ENCODE assay signal across 9 mouse cellular contexts in genomic region chr1:80213826-80214225, GRCm38 (mm10). TPM values are rescaled to one million over a fixed set of nuclear protein-coding genes. Genes with fewer than 3 reads are reported as not detected.
DNase-seq lines count a peak whose midpoint lies in the region; ATAC-seq and TF ChIP-seq lines count a peak whose summit lies in the region.
"Had no signal": no experiment of that assay in that cellular context is flagged by ENCODE, and none has a peak within 500 bp of the region (broad histone marks: within the 10 kb centered on the region; RNA-seq: fewer than 3 reads in every experiment).

No protein-coding gene starts in this region.

- peak; percentile 10 for DNase-seq in adrenal gland, postnatal 10 days
- no peak for DNase-seq in adrenal gland, adult 8-10 months
- DNase-seq in 416B (ENCODE audit: low read depth) = peak; percentile 89
- peak; percentile 56 for DNase-seq in lung, embryonic 14.5 days
- no peak for DNase-seq in cerebellum, postnatal 10 days
- no peak for DNase-seq in urinary bladder, postnatal 10 days (ENCODE audit: low spot score)
- no peak for DNase-seq in gastrocnemius, adult 8-10 months (ENCODE audit: low spot score in 2 of 2)
- DNase-seq: adrenal gland, postnatal 25 days had no signal

- 0 out of 2 replicates have a peak overlapping the region, but pooled peaks have one; percentile 25 for H3K4me2 ChIP-seq in heart, embryonic 14.5 days (ENCODE audit: low read length)
- peak overlapping the region; percentile 40 for H3K4me2 ChIP-seq in lung, embryonic 14.5 days

- H3K27me3 ChIP-seq in heart, embryonic 14.5 days (ENCODE audit: control insufficient read depth, insufficient read depth, low read length) = no peaks in the 10 kb centered on the region
- H3K27me3 ChIP-seq in lung, embryonic 14.5 days (ENCODE audit: insufficient read depth, low read length) = no peaks in the 10 kb centered on the region

- no peaks in the 10 kb centered on the region for H3K36me3 ChIP-seq in heart, embryonic 14.5 days (ENCODE audit: control insufficient read depth, insufficient read depth, low read length)
- no peaks in the 10 kb centered on the region for H3K36me3 ChIP-seq in lung, embryonic 14.5 days (ENCODE audit: insufficient read depth)

- 0 out of 4 replicates have a peak, but pooled peaks cover 0 to 6% of the 10 kb centered on the region in 2 experiments for H3K4me1 ChIP-seq in heart, embryonic 14.5 days (ENCODE audit: control insufficient read depth in 2 of 2, insufficient read depth in 2 of 2, low read length in 2 of 2)
- no peaks in the 10 kb centered on the region for H3K4me1 ChIP-seq in lung, embryonic 14.5 days (ENCODE audit: insufficient read depth)

- peak overlapping the region in 1 of 2 experiments; percentile 8; a peak in 1 of 4 replicates for H3K4me3 ChIP-seq in heart, embryonic 14.5 days (ENCODE audit: control insufficient read depth in 1 of 2, insufficient read depth in 1 of 2, low read depth in 1 of 2, low read length in 2 of 2)
- peak overlapping the region; percentile 19 for H3K4me3 ChIP-seq in lung, embryonic 14.5 days (ENCODE audit: low read depth, low read length)

- H3K9ac ChIP-seq in heart, embryonic 14.5 days (ENCODE audit: low read length) = no peak overlapping the region
- no peak overlapping the region; the same call in 1 of the 2 replicates for H3K9ac ChIP-seq in lung, embryonic 14.5 days

- H3K27ac ChIP-seq in heart, embryonic 14.5 days (replicated peaks in 1 of 2; ENCODE audit: control insufficient read depth in 1 of 2, insufficient read depth in 1 of 2, low read depth in 2 of 2, low read length in 2 of 2) = no peak overlapping the region
- peak overlapping the region; percentile 50; the same call in 1 of the 2 replicates for H3K27ac ChIP-seq in lung, embryonic 14.5 days (ENCODE audit: low read depth)

- 60% methylated on average over 9 of the region's 9 CpGs for WGBS in heart, embryonic 14.5 days
- WGBS in lung, embryonic 14.5 days = 64% methylated on average over 9 of the region's 9 CpGs

- H3K9me3 ChIP-seq in heart, embryonic 14.5 days (ENCODE audit: control insufficient read depth, low read length) = no peaks in the 10 kb centered on the region
- no peaks in the 10 kb centered on the region for H3K9me3 ChIP-seq in lung, embryonic 14.5 days (ENCODE audit: low read depth, low read length)

- TF ChIP-seq CTCF in lung, embryonic 14.5 days (IDR thresholded peaks at IDR 0.05; ENCODE audit: low read depth) = no peak

- ATAC-seq in heart, embryonic 14.5 days (ENCODE audit: insufficient number of reproducible peaks, insufficient read depth, low FRiP score, low read depth) = peak; percentile 44; the same call in 1 of the 2 replicates
- ATAC-seq in lung, embryonic 14.5 days (ENCODE audit: insufficient read depth) = no peak

RNA-seq across cellular contexts. Expression of gene Fam124b, which starts 4.4 kb away (rescaled TPM):
- total RNA-seq in adrenal gland, postnatal 10 days (2021) = 1 to 10 TPM; 1.7 to 3.5 TPM
- under 1 TPM; 0.11 to 0.15 (median 0.14) TPM for total RNA-seq in adrenal gland, adult 8-10 months (2022)
- polyA plus RNA-seq in heart, embryonic 14.5 days (2014; fragmentation: Nextera tagmentation; extraction: Ambion mirVana) = 1.0 and 1.5 TPM in 2 replicates
- polyA plus RNA-seq in lung, embryonic 14.5 days (2014; fragmentation: Nextera tagmentation; extraction: Ambion mirVana) = 3.1 and 3.2 TPM in 2 replicates
- under 1 TPM; 0.20 to 0.44 (median 0.26) TPM for total RNA-seq in gastrocnemius, adult 8-10 months (2022)

Comparison
In these comparisons a context has a peak if more than half of its experiments do, and no peak if none do; other contexts are left out.
1. DNase-seq: peak in adrenal gland, postnatal 10 days (single experiment), 416B (single experiment) and lung, embryonic 14.5 days (single experiment); none in adrenal gland, adult 8-10 months (single experiment), cerebellum, postnatal 10 days (0 of 2), urinary bladder, postnatal 10 days (single experiment) and gastrocnemius, adult 8-10 months (0 of 2).